ENCODE assay signal across 9 mouse cellular contexts in genomic region chr11:69419813-69420553, GRCm38 (mm10). TPM values are rescaled to one million over a fixed set of nuclear protein-coding genes. Genes with fewer than 3 reads are reported as not detected.
DNase-seq lines count a peak whose midpoint lies in the region; ATAC-seq and TF ChIP-seq lines count a peak whose summit lies in the region.
"Had no signal": no experiment of that assay in that cellular context is flagged by ENCODE, and none has a peak within 500 bp of the region (broad histone marks: within the 10 kb centered on the region; RNA-seq: fewer than 3 reads in every experiment).

No protein-coding gene starts in this region.

- peak; percentile 76 for DNase-seq in cerebellum, adult 11-12 months
- no peak for DNase-seq in cerebellum, adult 8-10 months
- peak; percentile 71 for DNase-seq in induced T-regulatory cell, adult 2 months (ENCODE audit: low read depth)
- DNase-seq in liver, embryonic 14.5 days (ENCODE audit: low read depth in 3 of 3, low spot score in 3 of 3) = peak in 2 of 3 experiments; percentile 60 to 66
- peak; percentile 49 for DNase-seq in neural tube, embryonic 11.5 days (ENCODE audit: low spot score)
- no peak for DNase-seq in left cerebral cortex, adult 8-10 months (ENCODE audit: low spot score in 2 of 2)

- under 1% methylated on average over 31 of the region's 31 CpGs for WGBS in forebrain, embryonic 15.5 days
- WGBS in liver, embryonic 14.5 days (ENCODE audit: insufficient replicate concordance) = 2% methylated on average over 31 of the region's 31 CpGs
- WGBS in neural tube, embryonic 11.5 days = under 1% methylated on average over 30 of the region's 31 CpGs

- peak overlapping the region; percentile 48 for H3K4me3 ChIP-seq in bone marrow macrophage, adult 2 months (ENCODE audit: insufficient read depth, low read length)
- H3K4me3 ChIP-seq in forebrain, embryonic 15.5 days = peak overlapping the region; percentile 79
- H3K4me3 ChIP-seq in liver, embryonic 14.5 days (ENCODE audit: insufficient read depth in 1 of 2, low read depth in 2 of 2, low read length in 2 of 2) = peak overlapping the region; percentile 33 to 49
- peak overlapping the region; percentile 81 for H3K4me3 ChIP-seq in neural tube, embryonic 11.5 days (ENCODE audit: low read depth, low read length)

- TF ChIP-seq EP300 in liver, embryonic 14.5 days (IDR thresholded peaks at IDR 0.05; ENCODE audit: low read depth) = no peak

- H3K36me3 ChIP-seq in forebrain, embryonic 15.5 days = no peaks in the 10 kb centered on the region
- H3K36me3 ChIP-seq in liver, embryonic 14.5 days (replicated peaks; ENCODE audit: control insufficient read depth, insufficient read depth, low read depth) = no peaks in the 10 kb centered on the region
- H3K36me3 ChIP-seq in neural tube, embryonic 11.5 days (ENCODE audit: control insufficient read depth, insufficient read depth, low read length) = no peaks in the 10 kb centered on the region

- ATAC-seq in forebrain, embryonic 15.5 days (replicated peaks) = no peak
- peak; percentile 62 for ATAC-seq in liver, embryonic 14.5 days (ENCODE audit: insufficient read depth)
- ATAC-seq in neural tube, embryonic 11.5 days (ENCODE audit: insufficient read depth, low FRiP score, low TSS enrichment) = no peak
- ATAC-seq: Patski had no signal

- H3K27ac ChIP-seq in bone marrow macrophage, adult 2 months (ENCODE audit: insufficient read depth, low read depth, low read length) = no peak overlapping the region
- peak overlapping the region; percentile 99 for H3K27ac ChIP-seq in forebrain, embryonic 15.5 days (replicated peaks)
- H3K27ac ChIP-seq in liver, embryonic 14.5 days = no peak overlapping the region; the same call in 1 of the 2 replicates
- peak overlapping the region; percentile 54 for H3K27ac ChIP-seq in neural tube, embryonic 11.5 days (ENCODE audit: low read depth, low read length)

- peaks cover 31% of the 10 kb centered on the region for H3K27me3 ChIP-seq in forebrain, embryonic 15.5 days
- peaks cover 39% of the 10 kb centered on the region for H3K27me3 ChIP-seq in liver, embryonic 14.5 days (ENCODE audit: control insufficient read depth, insufficient read depth, low read length)
- peaks cover 16% of the 10 kb centered on the region for H3K27me3 ChIP-seq in neural tube, embryonic 11.5 days (ENCODE audit: control insufficient read depth, insufficient read depth, low read length)

- H3K4me1 ChIP-seq in bone marrow macrophage, adult 2 months (ENCODE audit: control insufficient read depth, insufficient read depth, low read length) = peaks cover 26% of the 10 kb centered on the region
- H3K4me1 ChIP-seq in forebrain, embryonic 15.5 days = peaks cover 55% of the 10 kb centered on the region
- peaks cover 21 to 47% of the 10 kb centered on the region in 2 experiments for H3K4me1 ChIP-seq in liver, embryonic 14.5 days (replicated peaks; ENCODE audit: control insufficient read depth in 2 of 2, insufficient read depth in 2 of 2, low read length in 1 of 2)
- peaks cover 25% of the 10 kb centered on the region for H3K4me1 ChIP-seq in neural tube, embryonic 11.5 days (ENCODE audit: control insufficient read depth, insufficient read depth, low read length)

- no peak for TF ChIP-seq CTCF in bone marrow macrophage, adult 2 months (IDR thresholded peaks at IDR 0.05; ENCODE audit: low read depth, low read length)
- no peak for TF ChIP-seq CTCF in liver, embryonic 14.5 days (IDR thresholded peaks at IDR 0.05; ENCODE audit: low read depth)

- peak overlapping the region; percentile 20 for H3K9ac ChIP-seq in forebrain, embryonic 15.5 days (replicated peaks)
- H3K9ac ChIP-seq in liver, embryonic 14.5 days (replicated peaks) = no peak overlapping the region; the same call in 1 of the 2 replicates
- H3K9ac ChIP-seq in neural tube, embryonic 11.5 days (ENCODE audit: low read length) = peak overlapping the region; percentile 41

- TF ChIP-seq POLR2A in bone marrow macrophage, adult 2 months (IDR thresholded peaks at IDR 0.05; ENCODE audit: borderline replicate concordance, low read depth, low read length) = no peak

- H3K9me3 ChIP-seq in forebrain, embryonic 15.5 days = no peaks in the 10 kb centered on the region
- no peaks in the 10 kb centered on the region for H3K9me3 ChIP-seq in liver, embryonic 14.5 days (ENCODE audit: control insufficient read depth, low read length)
- H3K9me3 ChIP-seq in neural tube, embryonic 11.5 days (ENCODE audit: control insufficient read depth, low read length) = no peaks in the 10 kb centered on the region

- H3K4me2 ChIP-seq in forebrain, embryonic 15.5 days (replicated peaks) = peak overlapping the region; percentile 98
- H3K4me2 ChIP-seq in liver, embryonic 14.5 days (ENCODE audit: low read depth) = peak overlapping the region; percentile 80
- H3K4me2 ChIP-seq in neural tube, embryonic 11.5 days (ENCODE audit: low read depth) = peak overlapping the region; percentile 63

RNA-seq across cellular contexts. Expression of gene Kdm6b, which starts 6.5 kb away (rescaled TPM):
- polyA plus RNA-seq in bone marrow macrophage, adult 2 months (2012; ENCODE audit: insufficient read depth, insufficient read length, missing spikeins) = 8.1 and 9.3 TPM in 2 replicates
- polyA plus RNA-seq in forebrain, embryonic 15.5 days (2015; fragmentation: Nextera tagmentation; extraction: Ambion mirVana) = 56.6 and 58.9 TPM in 2 replicates
- 1.1 and 1.4 TPM in 2 replicates for polyA plus RNA-seq in liver, embryonic 14.5 days (2012; rRNA removed)
- polyA plus RNA-seq in liver, embryonic 14.5 days (2014; fragmentation: Nextera tagmentation; extraction: Ambion mirVana) = 2.9 TPM in 2 replicates
- 37.9 and 42.0 TPM in 2 replicates for polyA plus RNA-seq in neural tube, embryonic 11.5 days (2014; fragmentation: Nextera tagmentation; extraction: Ambion mirVana)
- total RNA-seq in left cerebral cortex, adult 8-10 months (2022) = 10 to 100 TPM; 17.3 to 29.2 (median 21.9) TPM

RNA-seq across cellular contexts. Expression of gene Tmem88, which starts 21.9 kb away (rescaled TPM):
- not detected in 2 replicates for polyA plus RNA-seq in bone marrow macrophage, adult 2 months (2012; ENCODE audit: insufficient read depth, insufficient read length, missing spikeins)
- polyA plus RNA-seq in forebrain, embryonic 15.5 days (2015; fragmentation: Nextera tagmentation; extraction: Ambion mirVana) = 5.9 and 6.7 TPM in 2 replicates
- polyA plus RNA-seq in liver, embryonic 14.5 days (2012; rRNA removed) = 3.7 and 5.3 TPM in 2 replicates
- 4.6 TPM in 2 replicates for polyA plus RNA-seq in liver, embryonic 14.5 days (2014; fragmentation: Nextera tagmentation; extraction: Ambion mirVana)
- polyA plus RNA-seq in neural tube, embryonic 11.5 days (2014; fragmentation: Nextera tagmentation; extraction: Ambion mirVana) = 13.1 and 17.2 TPM in 2 replicates
- total RNA-seq in left cerebral cortex, adult 8-10 months (2022) = 1 to 10 TPM; 3.3 to 4.8 (median 3.5) TPM

RNA-seq across cellular contexts. Expression of gene Cyb5d1, which starts 24.6 kb away (rescaled TPM):
- 22.5 and 23.2 TPM in 2 replicates for polyA plus RNA-seq in bone marrow macrophage, adult 2 months (2012; ENCODE audit: insufficient read depth, insufficient read length, missing spikeins)
- polyA plus RNA-seq in forebrain, embryonic 15.5 days (2015; fragmentation: Nextera tagmentation; extraction: Ambion mirVana) = 44.3 and 45.9 TPM in 2 replicates
- 4.8 and 8.3 TPM in 2 replicates for polyA plus RNA-seq in liver, embryonic 14.5 days (2012; rRNA removed)
- 6.2 and 7.3 TPM in 2 replicates for polyA plus RNA-seq in liver, embryonic 14.5 days (2014; fragmentation: Nextera tagmentation; extraction: Ambion mirVana)
- polyA plus RNA-seq in neural tube, embryonic 11.5 days (2014; fragmentation: Nextera tagmentation; extraction: Ambion mirVana) = 44.7 and 48.4 TPM in 2 replicates
- 10 to 100 TPM; 38.0 to 43.7 (median 42.5) TPM for total RNA-seq in left cerebral cortex, adult 8-10 months (2022)

RNA-seq across cellular contexts. Expression of gene Naa38, which starts 24.7 kb away (rescaled TPM):
- polyA plus RNA-seq in bone marrow macrophage, adult 2 months (2012; ENCODE audit: insufficient read depth, insufficient read length, missing spikeins) = 69.8 and 73.7 TPM in 2 replicates
- polyA plus RNA-seq in forebrain, embryonic 15.5 days (2015; fragmentation: Nextera tagmentation; extraction: Ambion mirVana) = 89.4 and 91.9 TPM in 2 replicates
- 70.9 and 76.9 TPM in 2 replicates for polyA plus RNA-seq in liver, embryonic 14.5 days (2012; rRNA removed)
- 120 and 127 TPM in 2 replicates for polyA plus RNA-seq in liver, embryonic 14.5 days (2014; fragmentation: Nextera tagmentation; extraction: Ambion mirVana)
- polyA plus RNA-seq in neural tube, embryonic 11.5 days (2014; fragmentation: Nextera tagmentation; extraction: Ambion mirVana) = 125 and 129 TPM in 2 replicates
- 100 to 1,000 TPM in 3 of 4 experiments, 10 to 100 TPM in 1; 99.9 to 140 (median 114) TPM for total RNA-seq in left cerebral cortex, adult 8-10 months (2022)

RNA-seq across cellular contexts. Expression of gene Chd3, which starts 50.8 kb away (rescaled TPM):
- polyA plus RNA-seq in bone marrow macrophage, adult 2 months (2012; ENCODE audit: insufficient read depth, insufficient read length, missing spikeins) = 134 and 137 TPM in 2 replicates
- 127 and 138 TPM in 2 replicates for polyA plus RNA-seq in forebrain, embryonic 15.5 days (2015; fragmentation: Nextera tagmentation; extraction: Ambion mirVana)
- polyA plus RNA-seq in liver, embryonic 14.5 days (2012; rRNA removed) = 13.7 and 14.3 TPM in 2 replicates
- polyA plus RNA-seq in liver, embryonic 14.5 days (2014; fragmentation: Nextera tagmentation; extraction: Ambion mirVana) = 1.9 and 2.4 TPM in 2 replicates
- polyA plus RNA-seq in neural tube, embryonic 11.5 days (2014; fragmentation: Nextera tagmentation; extraction: Ambion mirVana) = 57.3 and 60.1 TPM in 2 replicates
- total RNA-seq in left cerebral cortex, adult 8-10 months (2022) = 100 to 1,000 TPM; 370 to 420 (median 387) TPM

Comparison
In these comparisons a context has a peak if more than half of its experiments do, and no peak if none do; other contexts are left out.
1. DNase-seq: peak in cerebellum, adult 11-12 months (single experiment), induced T-regulatory cell, adult 2 months (single experiment), liver, embryonic 14.5 days (2 of 3) and neural tube, embryonic 11.5 days (single experiment); none in cerebellum, adult 8-10 months (single experiment) and left cerebral cortex, adult 8-10 months (0 of 2).
2. H3K27ac ChIP-seq: peak in forebrain, embryonic 15.5 days (single experiment) and neural tube, embryonic 11.5 days (single experiment); none in bone marrow macrophage, adult 2 months (single experiment) and liver, embryonic 14.5 days (single experiment).
3. Peak in every context shown above with its lines, with median percentiles within 50 percentile points of each other: H3K4me3 ChIP-seq and H3K4me2 ChIP-seq.